Mouse (Mus musculus) bone marrow, adult 2 months (tissue): Measurements from ENCODE around the gene Cyp2t4. TPM values are rescaled to one million over a fixed set of nuclear protein-coding genes. Genes with fewer than 3 reads are reported as not detected.

Experiments
- H3K27ac ChIP-seq: fragments of 200-500 bp; 2 replicates; pipeline ENCODE4 v1.5.1; 2012; ENCODE audit warnings: low read depth, mild to moderate bottlenecking, control low read depth, inconsistent platforms, low read length; ENCODE audit not compliant: control insufficient read depth, poor library complexity, insufficient read depth
- H3K4me1 ChIP-seq: fragments of 200-500 bp; 2 replicates; pipeline ENCODE4 v1.6.1; 2011; ENCODE audit warnings: low read length; ENCODE audit not compliant: control insufficient read depth, insufficient read depth
- H3K4me3 ChIP-seq: fragments of 200-500 bp; replicated peaks from 2 replicates; pipeline ENCODE3; 2011; ENCODE audit warnings: mild to moderate bottlenecking, low read depth, low read length, control low read depth; ENCODE audit not compliant: control insufficient read depth
- CTCF ChIP-seq: fragments of 200-500 bp; IDR thresholded peaks from 2 replicates; pipeline ENCODE4 v1.5.1; 2011; ENCODE audit warnings: low read length, control low read depth; ENCODE audit not compliant: control insufficient read depth, insufficient read depth
- POLR2A ChIP-seq: fragments of 200-500 bp; IDR thresholded peaks from 2 replicates; pipeline ENCODE4 v1.6.1; 2011; ENCODE audit warnings: low read depth, mild to moderate bottlenecking, control low read depth, low read length, borderline replicate concordance; ENCODE audit not compliant: control insufficient read depth
- WGBS: fragments of 180-500 bp; shearing (Covaris S2); methylation state at CpG from one replicate; pipeline ENCODE4 v1.1.7; 2018; 5-methylcytosine and 5-hydroxymethylcytosine counted together
- polyA plus RNA-seq: library from polyadenylated mRNA; stranded (reverse); fragments of >200 nt; gene quantifications from 2 replicates; pipeline ENCODE4 v1.2.4, GENCODE M21; 2011; ENCODE audit warnings: low replicate concordance; ENCODE audit not compliant: missing spikeins, insufficient read depth, insufficient read length

Gene Cyp2t4
- polyA plus RNA-seq, 1 experiment = not detected

DNA sequence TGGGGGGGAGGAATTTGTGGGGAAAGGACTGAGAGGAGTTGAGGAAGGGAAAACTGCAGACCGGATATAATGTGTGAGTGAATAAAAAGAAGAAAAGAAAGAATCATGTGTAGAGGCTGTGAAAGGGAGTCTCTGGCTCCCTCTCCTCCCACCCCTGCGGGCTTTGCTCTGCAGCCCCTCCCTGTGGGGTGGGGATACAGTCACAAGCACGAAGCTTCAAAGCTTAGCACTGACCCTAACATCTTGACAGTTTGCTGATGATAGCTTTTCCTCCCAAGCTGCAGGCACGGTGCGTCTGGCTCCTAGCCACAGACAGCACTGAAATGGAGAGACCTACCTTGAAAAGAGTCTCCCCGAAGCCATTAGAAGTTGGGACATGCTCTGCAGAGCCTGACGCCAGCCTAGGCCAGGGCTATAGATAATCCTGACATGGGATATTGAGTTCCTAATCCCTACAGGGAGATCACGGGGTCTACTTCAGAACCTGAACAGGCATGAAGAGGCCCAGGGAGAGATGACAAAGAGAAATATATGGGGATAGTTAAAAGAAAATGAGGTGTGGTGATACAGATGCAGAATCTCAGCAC lies 17.0 kb upstream of the Cyp2t4 start:
- H3K27ac ChIP-seq = no peak overlapping the region
- TF ChIP-seq POLR2A (no peak), CTCF (no peak)
- 49% methylated on average over 8 of the region's 8 CpGs for WGBS

DNA sequence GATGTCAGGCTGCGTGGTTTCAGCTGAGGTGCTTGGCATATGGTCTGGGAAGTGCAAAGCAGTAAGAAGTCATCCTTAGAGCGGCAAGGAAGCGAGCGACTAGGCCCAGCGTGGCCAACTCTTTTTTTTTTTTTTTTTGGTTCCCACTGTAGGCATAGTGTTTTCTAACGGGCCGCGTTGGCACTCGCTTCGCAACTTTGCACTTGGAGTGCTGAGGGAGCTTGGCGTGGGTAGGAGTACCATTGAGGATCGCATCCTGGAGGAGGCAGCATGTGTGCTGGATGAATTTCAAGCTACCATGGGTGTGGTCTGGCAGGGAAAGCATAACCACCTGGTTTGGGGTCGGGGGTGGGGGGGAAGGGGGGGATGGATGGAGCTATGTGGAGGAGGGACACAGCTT lies 2.5 kb downstream of the Cyp2t4 start:
- H3K27ac ChIP-seq = no peak overlapping the region
- WGBS = 80% methylated on average over 13 of the region's 13 CpGs
- TF ChIP-seq POLR2A (no peak), CTCF (no peak)
- no peaks in the 10 kb centered on the region; the same call in 1 of the 2 replicates for H3K4me1 ChIP-seq
- H3K4me3 ChIP-seq = no peak overlapping the region

More for the DNA sequence above, 17.0 kb upstream of the Cyp2t4 start:
- H3K4me1 ChIP-seq = no peaks in the 10 kb centered on the region
- H3K4me3 ChIP-seq = no peak overlapping the region

DNA sequence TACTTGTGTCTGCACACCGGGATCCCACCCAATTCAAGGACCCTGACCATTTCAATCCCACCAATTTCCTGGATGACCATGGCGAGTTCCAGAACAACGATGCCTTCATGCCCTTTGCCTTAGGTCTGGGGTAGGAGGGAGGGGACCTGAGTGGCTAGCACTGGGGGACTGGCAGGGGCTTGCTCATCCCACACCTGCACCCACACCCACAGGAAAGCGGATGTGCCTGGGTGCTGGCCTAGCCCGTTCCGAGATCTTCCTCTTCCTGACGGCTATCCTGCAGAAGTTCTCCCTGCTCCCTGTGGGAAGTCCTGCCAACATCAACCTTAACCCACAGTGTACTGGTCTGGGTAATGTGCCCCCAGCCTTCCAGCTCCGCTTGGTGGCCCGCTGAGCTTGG lies 4.7 kb downstream of the Cyp2t4 start:
- TF ChIP-seq POLR2A (no peak), CTCF (no peak)
- H3K27ac ChIP-seq = no peak overlapping the region
- no peak overlapping the region for H3K4me3 ChIP-seq
- WGBS = 90% methylated on average over 9 of the region's 9 CpGs
- H3K4me1 ChIP-seq = no peaks in the 10 kb centered on the region; the same call in 1 of the 2 replicates

- TF ChIP-seq POLR2A (no peak), CTCF (no peak)
- Histone ChIP-seq H3K4me3 (no peak overlapping the region), H3K4me1 (no peaks in the 10 kb centered on the region; the same call in 1 of the 2 replicates), H3K27ac (no peak overlapping the region)
- 88% methylated on average over 6 of the region's 6 CpGs for WGBS
Observed at GRCm38 (mm10) chr7:27159256-27159655, 5.7 kb downstream of the Cyp2t4 start.

DNA sequence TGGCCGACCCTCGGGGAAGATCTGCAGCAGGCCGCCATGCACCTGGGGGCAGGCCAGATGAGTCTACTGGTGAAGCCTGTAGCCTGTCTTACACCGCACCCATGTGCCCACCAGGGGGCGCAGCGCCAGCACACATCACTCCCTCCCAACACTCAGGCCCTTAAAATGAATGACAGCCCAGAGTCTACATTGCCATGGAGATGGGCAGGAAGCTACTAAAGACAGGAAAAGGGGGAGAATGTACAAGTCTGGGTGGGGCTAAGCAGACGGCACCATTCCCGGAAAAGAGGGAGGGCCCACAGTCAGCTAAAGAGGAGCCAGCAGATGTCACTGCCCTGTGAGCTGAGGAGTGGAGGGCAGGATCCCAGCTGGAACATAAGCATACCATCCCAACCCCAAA lies 6.4 kb downstream of the Cyp2t4 start:
- TF ChIP-seq CTCF (peak; percentile 96), POLR2A (peak; percentile 45; the same call in 1 of the 2 replicates)
- Histone ChIP-seq H3K4me3 (no peak overlapping the region), H3K4me1 (no peaks in the 10 kb centered on the region; the same call in 1 of the 2 replicates), H3K27ac (no peak overlapping the region)
- WGBS = 5% methylated on average over 8 of the region's 8 CpGs

- Histone ChIP-seq H3K27ac (no peak overlapping the region), H3K4me3 (no peak overlapping the region), H3K4me1 (no peaks in the 10 kb centered on the region; the same call in 1 of the 2 replicates)
- no peak for TF ChIP-seq POLR2A
- TF ChIP-seq CTCF = no peak
- WGBS = 52% methylated on average over 3 of the region's 3 CpGs
Observed at GRCm38 (mm10) chr7:27160921-27161320, 7.4 kb downstream of the Cyp2t4 start.

- TF ChIP-seq POLR2A (no peak), CTCF (no peak)
- WGBS = 76% methylated on average over 4 of the region's 4 CpGs
- Histone ChIP-seq H3K4me1 (no peaks in the 10 kb centered on the region; the same call in 1 of the 2 replicates), H3K27ac (no peak overlapping the region), H3K4me3 (no peak overlapping the region)
Observed at GRCm38 (mm10) chr7:27161744-27162143, 8.2 kb downstream of the Cyp2t4 start.

GRCm38 (mm10) chr7:27162780-27163449 lies 9.4 kb downstream of the Cyp2t4 start:
- Histone ChIP-seq H3K4me1 (peaks cover 4% of the 10 kb centered on the region), H3K27ac (no peak overlapping the region), H3K4me3 (no peak overlapping the region)
- WGBS = 79% methylated on average over 5 of the region's 5 CpGs
- TF ChIP-seq CTCF = no peak
- no peak for TF ChIP-seq POLR2A
